Mouse (Mus musculus) midbrain, embryonic 12.5 days (tissue): Measurements from ENCODE around the gene Ebi3. TPM values are rescaled to one million over a fixed set of nuclear protein-coding genes. Genes with fewer than 3 reads are reported as not detected.

Source experiments
- ATAC-seq: fragments of 200-750 bp; cut with Nextera tagmentation; 2 replicates; pipeline ENCODE4 v1.8.0; 2017; ENCODE audit warnings: low read depth, moderate TSS enrichment, moderate library complexity; ENCODE audit not compliant: low FRiP score
- H3K27ac ChIP-seq: fragments of 300-500 bp; sonication (generic); replicated peaks from 2 replicates; pipeline ENCODE4 v1.5.1; 2016; ENCODE audit warnings: mild to moderate bottlenecking
- H3K27me3 ChIP-seq: fragments of 300-500 bp; sonication (generic); 2 replicates; pipeline ENCODE4 v1.6.1; 2016; ENCODE audit warnings: mild to moderate bottlenecking
- H3K36me3 ChIP-seq: fragments of 300-500 bp; sonication (generic); 2 replicates; pipeline ENCODE4 v1.6.1; 2016
- H3K4me1 ChIP-seq: fragments of 300-500 bp; sonication (generic); 2 replicates; pipeline ENCODE4 v1.6.1; 2016
- H3K4me2 ChIP-seq: fragments of 300-500 bp; sonication (generic); replicated peaks from 2 replicates; pipeline ENCODE4 v1.6.1; 2016; ENCODE audit warnings: mild to moderate bottlenecking, moderate library complexity
- H3K4me3 ChIP-seq: fragments of 300-500 bp; sonication (generic); 2 replicates; pipeline ENCODE4 v1.5.1; 2016; ENCODE audit warnings: mild to moderate bottlenecking
- H3K9ac ChIP-seq: fragments of 300-500 bp; sonication (generic); replicated peaks from 2 replicates; pipeline ENCODE4 v1.6.1; 2016; ENCODE audit warnings: mild to moderate bottlenecking, moderate library complexity
- H3K9me3 ChIP-seq: fragments of 300-500 bp; sonication (generic); 2 replicates; pipeline ENCODE4 v1.6.1; 2016; ENCODE audit warnings: mild to moderate bottlenecking
- WGBS: fragments of 180-500 bp; shearing (Covaris S2); methylation state at CpG from one replicate; pipeline ENCODE4 v1.1.7; 2016; 5-methylcytosine and 5-hydroxymethylcytosine counted together
- polyA plus RNA-seq: library from polyadenylated mRNA; unstranded; fragments of >200 nt; fragmentation: Nextera tagmentation; extraction: Ambion mirVana; gene quantifications from 2 replicates; pipeline ENCODE4 v1.2.1, GENCODE M21; 2016

Gene Ebi3
- polyA plus RNA-seq, 1 experiment from 2014 or later = 3.2 TPM

- peaks cover 34% of the 10 kb centered on the region for H3K36me3 ChIP-seq
- WGBS = 19% methylated on average over 22 of the region's 22 CpGs
- no peaks in the 10 kb centered on the region for H3K27me3 ChIP-seq
Measured at GRCm38 (mm10) chr17:55971453-55971852, 19.0 kb downstream of the Ebi3 start.

GRCm38 (mm10) chr17:55976255-55976862, 23.9 kb downstream of the Ebi3 start:
- 19% methylated on average over 13 of the region's 13 CpGs for WGBS

More at GRCm38 (mm10) chr17:55971453-55971852, 19.0 kb downstream of the Ebi3 start:
- Histone ChIP-seq H3K9ac (peak overlapping the region; percentile 76), H3K4me2 (peak overlapping the region; percentile 78), H3K27ac (peak overlapping the region; percentile 86; the same call in 1 of the 2 replicates), H3K9me3 (no peaks in the 10 kb centered on the region), H3K4me3 (peak overlapping the region; percentile 57), H3K4me1 (peaks cover 54% of the 10 kb centered on the region)
- ATAC-seq = no peak

GRCm38 (mm10) chr17:55977301-55977700, 24.9 kb downstream of the Ebi3 start:
- Histone ChIP-seq H3K4me1 (peaks cover 17% of the 10 kb centered on the region; the same call in 1 of the 2 replicates), H3K27ac (0 out of 2 replicates have a peak overlapping the region, but pooled peaks have one; percentile 69), H3K9ac (no peak overlapping the region), H3K4me3 (no peak overlapping the region), H3K4me2 (no peak overlapping the region), H3K27me3 (0 out of 2 replicates have a peak, but pooled peaks cover 5% of the 10 kb centered on the region), H3K36me3 (peaks cover 19% of the 10 kb centered on the region), H3K9me3 (no peaks in the 10 kb centered on the region)
- 63% methylated on average over 3 of the region's 3 CpGs for WGBS
- ATAC-seq = no peak

More at GRCm38 (mm10) chr17:55976255-55976862, 23.9 kb downstream of the Ebi3 start:
- H3K4me1 ChIP-seq = peaks cover 23% of the 10 kb centered on the region
- no peak overlapping the region for H3K9ac ChIP-seq
- 0 out of 2 replicates have a peak, but pooled peaks cover 5% of the 10 kb centered on the region for H3K27me3 ChIP-seq
- no peaks in the 10 kb centered on the region for H3K9me3 ChIP-seq
- H3K36me3 ChIP-seq = peaks cover 19% of the 10 kb centered on the region
- peak; percentile 65 for ATAC-seq
- peak overlapping the region; percentile 69 for H3K27ac ChIP-seq
- no peak overlapping the region for H3K4me3 ChIP-seq
- no peak overlapping the region; the same call in 1 of the 2 replicates for H3K4me2 ChIP-seq

GRCm38 (mm10) chr17:55986030-55986961, 33.9 kb downstream of the Ebi3 start, which contains the start of gene Fsd1:
Gene Fsd1, plus strand, starts transcription at chr17:55986509.
- Histone ChIP-seq H3K36me3 (peaks cover 18% of the 10 kb centered on the region), H3K4me3 (peak within 1 kb of the TSS; percentile 67), H3K9me3 (no peaks in the 10 kb centered on the region), H3K4me1 (peaks cover 6% of the 10 kb centered on the region), H3K4me2 (peak within 1 kb of the TSS; percentile 87), H3K27me3 (no peaks in the 10 kb centered on the region), H3K9ac (peak within 1 kb of the TSS; percentile 75), H3K27ac (peak within 1 kb of the TSS; percentile 31; the same call in 1 of the 2 replicates)
- WGBS = 9% methylated on average over 33 of the region's 35 CpGs
- peak; percentile 83 for ATAC-seq

- no peak for ATAC-seq
- peaks cover 54% of the 10 kb centered on the region for H3K36me3 ChIP-seq
- no peak overlapping the region for H3K4me3 ChIP-seq
- peaks cover 13% of the 10 kb centered on the region for H3K4me1 ChIP-seq
- H3K4me2 ChIP-seq = no peak overlapping the region
- 89% methylated on average over 8 of the region's 8 CpGs for WGBS
- H3K9ac ChIP-seq = no peak overlapping the region
- H3K27me3 ChIP-seq = no peaks in the 10 kb centered on the region
- H3K27ac ChIP-seq = no peak overlapping the region
- no peaks in the 10 kb centered on the region for H3K9me3 ChIP-seq
Measured at GRCm38 (mm10) chr17:55990278-55990898, 37.9 kb downstream of the Ebi3 start.

GRCm38 (mm10) chr17:55996007-55996406, 43.6 kb downstream of the Ebi3 start:
- Histone ChIP-seq H3K9ac (no peak overlapping the region), H3K4me2 (no peak overlapping the region), H3K36me3 (peaks cover 57% of the 10 kb centered on the region), H3K27me3 (peaks cover 19% of the 10 kb centered on the region), H3K4me1 (peaks cover 12% of the 10 kb centered on the region), H3K9me3 (no peaks in the 10 kb centered on the region), H3K4me3 (no peak overlapping the region), H3K27ac (no peak overlapping the region)
- no peak for ATAC-seq
- 91% methylated on average over 15 of the region's 15 CpGs for WGBS

- Histone ChIP-seq H3K4me3 (no peak overlapping the region), H3K27ac (no peak overlapping the region), H3K36me3 (peaks cover 23% of the 10 kb centered on the region), H3K9ac (no peak overlapping the region), H3K9me3 (no peaks in the 10 kb centered on the region), H3K4me1 (peaks cover 5% of the 10 kb centered on the region; the same call in 1 of the 2 replicates), H3K27me3 (peaks cover 41% of the 10 kb centered on the region), H3K4me2 (peak overlapping the region; percentile 26)
- 0 out of 2 replicates have a peak, but pooled peaks have one; percentile 39 for ATAC-seq
- 8% methylated on average over 30 of the region's 30 CpGs for WGBS
Measured at GRCm38 (mm10) chr17:55999794-56000499, 47.5 kb downstream of the Ebi3 start.

- no peak for ATAC-seq
- Histone ChIP-seq H3K27me3 (peaks cover 46% of the 10 kb centered on the region), H3K9ac (no peak overlapping the region), H3K36me3 (no peaks in the 10 kb centered on the region), H3K9me3 (no peaks in the 10 kb centered on the region), H3K4me3 (no peak overlapping the region), H3K4me2 (no peak overlapping the region), H3K4me1 (peaks cover 11% of the 10 kb centered on the region), H3K27ac (no peak overlapping the region)
- 83% methylated on average over 3 of the region's 3 CpGs for WGBS
Measured at GRCm38 (mm10) chr17:56003000-56003399, 50.6 kb downstream of the Ebi3 start.

GRCm38 (mm10) chr17:56005415-56006061, 53.1 kb downstream of the Ebi3 start, which contains the start of the genes Stap2 and Mpnd:
Gene Stap2, minus strand, starts transcription at chr17:56005584.
Gene Mpnd, plus strand, starts transcription at chr17:56005711.
- Histone ChIP-seq H3K36me3 (0 out of 2 replicates have a peak, but pooled peaks cover 2% of the 10 kb centered on the region), H3K4me1 (peaks cover 17% of the 10 kb centered on the region), H3K27me3 (peaks cover 32% of the 10 kb centered on the region), H3K9ac (0 out of 2 replicates have a peak within 1 kb of the TSS, but pooled peaks have one; percentile 34), H3K4me2 (no peak within 1 kb of the TSS), H3K9me3 (no peaks in the 10 kb centered on the region), H3K4me3 (no peak within 1 kb of the TSS), H3K27ac (no peak within 1 kb of the TSS)
- whole genome bisulfite sequencing = 66% methylated on average over 13 of the region's 13 CpGs
- no peak for ATAC-seq
